Mouse (Mus musculus): Measurements from ENCODE around the gene Ubap2. TPM values are rescaled to one million over a fixed set of nuclear protein-coding genes. Genes with fewer than 3 reads are reported as not detected.

Ubap2 gene
- polyA plus RNA-seq, 1 experiment = 203 TPM

DNA sequence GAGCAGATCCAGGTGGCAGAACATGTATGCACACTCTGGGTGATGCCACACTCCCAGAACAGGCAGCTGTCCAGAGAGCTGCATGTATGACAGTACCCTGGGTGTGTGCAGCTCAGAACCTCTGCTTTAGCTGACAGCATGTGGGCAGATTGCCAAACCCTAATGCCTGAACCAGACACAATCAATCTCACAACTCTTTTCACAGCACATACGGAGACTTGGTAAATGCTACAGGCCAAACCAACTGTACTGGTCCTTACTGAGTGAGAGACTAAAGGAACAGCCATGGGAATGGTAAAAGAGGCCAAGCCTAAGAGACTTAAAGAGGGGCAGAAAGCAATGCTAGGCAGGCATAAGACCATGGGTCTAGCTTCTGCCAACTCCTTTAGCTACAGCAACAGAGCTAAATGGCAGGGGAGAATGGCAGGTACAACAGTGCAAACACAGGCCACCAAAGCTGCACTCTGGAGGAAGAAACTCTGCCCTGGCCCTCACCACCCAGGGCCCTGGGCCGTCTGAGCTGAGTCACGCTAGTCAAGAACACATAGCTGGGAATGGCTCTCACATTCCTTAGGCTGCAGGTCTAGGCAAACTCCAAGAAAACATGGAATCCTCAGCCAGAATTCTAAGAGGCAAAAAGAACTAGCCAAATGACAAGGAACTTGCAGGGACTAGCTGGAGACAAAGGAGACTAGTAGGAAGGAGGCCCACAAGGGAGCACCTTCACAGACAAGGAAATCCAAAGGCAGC lies 77.9 kb downstream of the Ubap2 start:
- no peaks in the 10 kb centered on the region for H3K4me1 ChIP-seq (ENCODE audit: control insufficient read depth, insufficient read depth, low read length)
- peaks cover 8% of the 10 kb centered on the region for H3K36me3 ChIP-seq (ENCODE audit: control insufficient read depth, insufficient read depth, low read length)
- no peak overlapping the region for H3K27ac ChIP-seq (ENCODE audit: control insufficient read depth, insufficient read depth, low read depth, low read length)
- no peaks in the 10 kb centered on the region for H3K27me3 ChIP-seq (ENCODE audit: control insufficient read depth, insufficient read depth, low read length)
- TF ChIP-seq CTCF (IDR thresholded peaks at IDR 0.05; ENCODE audit: control insufficient read depth, insufficient read depth, insufficient replicate concordance, low read depth, low read length) = no peak
- TF ChIP-seq POLR2A (IDR thresholded peaks at IDR 0.05; ENCODE audit: control insufficient read depth, low read depth, low read length) = no peak
- no peak overlapping the region for H3K4me3 ChIP-seq (ENCODE audit: control insufficient read depth, low read depth, low read length)

- no peaks in the 10 kb centered on the region for H3K27me3 ChIP-seq (ENCODE audit: control insufficient read depth, insufficient read depth, low read length)
- TF ChIP-seq CTCF (IDR thresholded peaks at IDR 0.05; ENCODE audit: control insufficient read depth, insufficient read depth, insufficient replicate concordance, low read depth, low read length) = no peak
- no peak for TF ChIP-seq POLR2A (IDR thresholded peaks at IDR 0.05; ENCODE audit: control insufficient read depth, low read depth, low read length)
- H3K4me1 ChIP-seq (ENCODE audit: control insufficient read depth, insufficient read depth, low read length) = no peaks in the 10 kb centered on the region
- peaks cover 4% of the 10 kb centered on the region for H3K36me3 ChIP-seq (ENCODE audit: control insufficient read depth, insufficient read depth, low read length)
- no peak overlapping the region for H3K4me3 ChIP-seq (ENCODE audit: control insufficient read depth, low read depth, low read length)
- H3K27ac ChIP-seq (ENCODE audit: control insufficient read depth, insufficient read depth, low read depth, low read length) = no peak overlapping the region
Measured at GRCm38 (mm10) chr4:41195328-41195727, 79.6 kb downstream of the Ubap2 start.

DNA sequence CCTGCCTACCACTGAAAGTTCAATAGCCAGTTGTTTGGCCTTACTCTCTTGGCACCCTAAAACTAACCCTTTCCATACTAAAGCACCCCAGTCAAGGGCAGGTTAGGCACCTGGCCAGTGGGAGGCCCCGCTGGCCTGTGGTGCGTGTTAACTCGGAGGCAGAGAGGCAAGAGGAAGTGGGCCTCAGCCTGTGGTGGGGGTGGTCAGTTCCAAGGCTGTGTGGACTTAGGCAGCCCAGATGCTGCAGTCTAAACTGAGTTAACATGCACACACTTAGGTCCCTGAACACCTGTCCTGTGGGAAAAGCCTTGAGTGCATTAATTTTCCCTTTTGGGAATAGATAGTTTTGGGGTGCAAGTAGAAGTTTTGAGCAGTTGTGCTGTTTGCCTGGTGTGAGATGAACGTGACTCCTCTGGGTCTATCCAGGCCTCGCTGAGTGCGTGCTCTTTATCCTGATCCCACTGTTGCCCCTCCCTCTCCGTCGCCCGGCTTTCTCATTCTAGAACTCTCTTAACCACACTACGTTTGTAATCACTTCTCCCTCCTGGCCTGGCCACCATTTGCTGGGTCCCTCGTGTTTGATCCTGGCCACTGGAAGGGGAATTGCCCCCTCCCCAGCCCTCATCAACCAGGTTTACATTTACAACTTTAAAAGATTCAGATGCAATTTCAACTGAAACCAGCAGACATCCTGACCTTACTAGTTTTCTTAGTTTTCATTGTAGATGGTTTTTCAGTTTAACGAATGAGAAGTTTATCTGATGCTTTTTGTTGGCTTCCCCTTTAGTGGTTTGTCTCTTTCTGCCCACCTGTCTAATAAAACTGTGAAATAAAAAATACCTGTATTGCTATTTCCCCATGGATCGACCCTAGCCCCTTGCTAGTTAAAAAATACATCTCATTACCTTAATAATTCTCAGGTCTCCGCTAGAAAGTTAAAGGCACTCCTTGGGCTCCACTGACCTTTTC lies 82.1 kb downstream of the Ubap2 start:
- Histone ChIP-seq H3K4me1 (ENCODE audit: control insufficient read depth, insufficient read depth, low read length) (no peaks in the 10 kb centered on the region), H3K4me3 (ENCODE audit: control insufficient read depth, low read depth, low read length) (no peak overlapping the region), H3K27me3 (ENCODE audit: control insufficient read depth, insufficient read depth, low read length) (no peaks in the 10 kb centered on the region), H3K36me3 (ENCODE audit: control insufficient read depth, insufficient read depth, low read length) (no peaks in the 10 kb centered on the region), H3K27ac (ENCODE audit: control insufficient read depth, insufficient read depth, low read depth, low read length) (no peak overlapping the region)
- TF ChIP-seq POLR2A (IDR thresholded peaks at IDR 0.05; ENCODE audit: control insufficient read depth, low read depth, low read length) = no peak
- no peak for TF ChIP-seq CTCF (IDR thresholded peaks at IDR 0.05; ENCODE audit: control insufficient read depth, insufficient read depth, insufficient replicate concordance, low read depth, low read length)

DNA sequence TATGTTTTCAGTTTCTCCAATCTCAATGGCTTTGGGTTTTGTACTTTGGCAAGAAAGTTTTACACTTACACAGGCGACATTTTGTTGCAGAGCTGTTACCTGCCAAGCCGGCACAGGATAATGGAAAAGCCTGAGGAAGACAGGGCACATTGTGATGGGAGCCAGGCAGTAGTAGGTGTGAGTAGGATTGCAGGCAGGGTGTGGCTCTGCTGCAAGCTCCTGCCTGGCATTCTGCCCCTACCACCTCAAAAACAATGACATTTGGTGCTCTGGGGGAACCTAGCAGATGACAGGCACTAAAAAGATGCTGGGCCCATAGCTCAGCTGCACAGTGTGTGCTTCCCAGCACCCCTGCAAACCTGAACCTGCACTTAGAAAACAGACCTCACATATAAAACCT lies 85.1 kb downstream of the Ubap2 start:
- Histone ChIP-seq H3K27ac (ENCODE audit: control insufficient read depth, insufficient read depth, low read depth, low read length) (no peak overlapping the region), H3K4me1 (ENCODE audit: control insufficient read depth, insufficient read depth, low read length) (no peaks in the 10 kb centered on the region), H3K4me3 (ENCODE audit: control insufficient read depth, low read depth, low read length) (no peak overlapping the region), H3K27me3 (ENCODE audit: control insufficient read depth, insufficient read depth, low read length) (no peaks in the 10 kb centered on the region), H3K36me3 (ENCODE audit: control insufficient read depth, insufficient read depth, low read length) (no peaks in the 10 kb centered on the region)
- TF ChIP-seq POLR2A (IDR thresholded peaks at IDR 0.05; ENCODE audit: control insufficient read depth, low read depth, low read length) = no peak
- TF ChIP-seq CTCF (IDR thresholded peaks at IDR 0.05; ENCODE audit: control insufficient read depth, insufficient read depth, insufficient replicate concordance, low read depth, low read length) = no peak

DNA sequence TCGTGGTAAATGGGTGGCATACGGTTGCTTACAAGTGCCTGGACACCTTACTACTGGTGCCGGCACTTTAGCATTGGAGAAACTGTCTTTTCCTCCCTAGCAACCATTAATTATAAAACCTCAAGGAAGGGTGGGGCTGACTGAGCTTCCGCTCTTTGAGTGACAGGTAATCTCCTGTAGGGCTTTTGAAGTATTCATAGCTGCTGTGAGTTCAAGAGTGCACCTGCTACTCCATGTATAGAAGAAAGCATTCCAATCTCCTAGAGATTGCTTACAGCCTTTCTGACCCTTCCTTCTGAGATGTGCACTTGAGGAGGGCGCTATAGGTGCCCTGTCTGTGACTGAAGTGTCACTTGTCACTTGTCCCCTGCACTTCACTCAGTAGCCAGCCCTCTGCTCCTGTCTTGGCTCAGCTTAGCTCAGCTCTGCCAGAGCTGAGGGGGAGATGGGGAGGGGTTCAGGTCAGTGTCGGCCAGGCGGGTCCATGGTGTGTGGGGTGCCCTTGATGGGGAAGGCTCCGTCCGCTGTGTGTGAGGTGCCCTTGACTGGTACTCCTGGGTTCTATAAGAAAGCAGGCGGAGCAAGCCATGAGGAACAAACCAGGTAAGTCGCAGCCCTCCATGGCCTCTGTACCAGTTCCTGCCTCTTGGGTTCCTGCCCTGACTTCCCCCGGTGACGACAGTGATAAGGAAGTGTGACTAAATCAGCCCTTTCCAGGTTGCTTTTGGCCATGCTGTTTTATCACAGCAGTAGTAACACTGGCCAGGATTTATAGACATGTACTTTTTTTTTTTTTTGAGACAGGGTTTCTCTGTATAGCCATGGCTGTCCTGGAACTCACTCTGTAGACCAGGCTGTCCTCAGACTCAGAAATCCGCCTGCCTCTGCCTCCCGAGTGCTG lies 94.9 kb downstream of the Ubap2 start:
- H3K27ac ChIP-seq (ENCODE audit: control insufficient read depth, insufficient read depth, low read depth, low read length) = no peak overlapping the region
- no peaks in the 10 kb centered on the region for H3K27me3 ChIP-seq (ENCODE audit: control insufficient read depth, insufficient read depth, low read length)
- peaks cover 2% of the 10 kb centered on the region; the same call in 1 of the 2 replicates for H3K36me3 ChIP-seq (ENCODE audit: control insufficient read depth, insufficient read depth, low read length)
- H3K4me1 ChIP-seq (ENCODE audit: control insufficient read depth, insufficient read depth, low read length) = no peaks in the 10 kb centered on the region
- TF ChIP-seq POLR2A (IDR thresholded peaks at IDR 0.05; ENCODE audit: control insufficient read depth, low read depth, low read length) = no peak
- no peak for TF ChIP-seq CTCF (IDR thresholded peaks at IDR 0.05; ENCODE audit: control insufficient read depth, insufficient read depth, insufficient replicate concordance, low read depth, low read length)
- no peak overlapping the region for H3K4me3 ChIP-seq (ENCODE audit: control insufficient read depth, low read depth, low read length)

- H3K36me3 ChIP-seq (ENCODE audit: control insufficient read depth, insufficient read depth, low read length) = no peaks in the 10 kb centered on the region
- no peaks in the 10 kb centered on the region for H3K27me3 ChIP-seq (ENCODE audit: control insufficient read depth, insufficient read depth, low read length)
- H3K27ac ChIP-seq (ENCODE audit: control insufficient read depth, insufficient read depth, low read depth, low read length) = no peak overlapping the region
- H3K4me3 ChIP-seq (ENCODE audit: control insufficient read depth, low read depth, low read length) = no peak overlapping the region
- no peaks in the 10 kb centered on the region for H3K4me1 ChIP-seq (ENCODE audit: control insufficient read depth, insufficient read depth, low read length)
- no peak for TF ChIP-seq POLR2A (IDR thresholded peaks at IDR 0.05; ENCODE audit: control insufficient read depth, low read depth, low read length)
- no peak for TF ChIP-seq CTCF (IDR thresholded peaks at IDR 0.05; ENCODE audit: control insufficient read depth, insufficient read depth, insufficient replicate concordance, low read depth, low read length)
Measured at GRCm38 (mm10) chr4:41174631-41175030, 100.3 kb downstream of the Ubap2 start.

All from testis, adult 2 months (tissue).